Mouse (Mus musculus): ENCODE measurements around the gene Ptpru.

GRCm38 (mm10) chr4:131832759-131833407 lies 5.2 kb downstream of the Ptpru start:
- no peak for TF ChIP-seq CTCF (conservative IDR thresholded peaks at IDR 0.05 in 1 of 2, IDR thresholded peaks at IDR 0.05 in 1 of 2; ENCODE audit: low read depth in 2 of 2, low read length in 2 of 2)
- no peak for TF ChIP-seq POLR2A (IDR thresholded peaks at IDR 0.05; ENCODE audit: low read depth, low read length)
- TF ChIP-seq MXI1 (IDR thresholded peaks at IDR 0.05; ENCODE audit: low read depth, low read length): no peak
- no peak for TF ChIP-seq USF1 (IDR thresholded peaks at IDR 0.05; ENCODE audit: low read depth, low read length)
- TF ChIP-seq BHLHE40 (IDR thresholded peaks at IDR 0.05; ENCODE audit: low read depth, low read length): no peak
- no peak for TF ChIP-seq MAZ (IDR thresholded peaks at IDR 0.05; ENCODE audit: low read depth, low read length)
- no peak for TF ChIP-seq MAX (IDR thresholded peaks at IDR 0.05; ENCODE audit: low read length)
- TF ChIP-seq POLR2AphosphoS2 (IDR thresholded peaks at IDR 0.05; ENCODE audit: low read depth, low read length): no peak
- no peak for TF ChIP-seq NELFE (IDR thresholded peaks at IDR 0.05; ENCODE audit: low read depth, low read length)
